Mouse (Mus musculus): Measurements from ENCODE around the gene Chmp2a.

DNA sequence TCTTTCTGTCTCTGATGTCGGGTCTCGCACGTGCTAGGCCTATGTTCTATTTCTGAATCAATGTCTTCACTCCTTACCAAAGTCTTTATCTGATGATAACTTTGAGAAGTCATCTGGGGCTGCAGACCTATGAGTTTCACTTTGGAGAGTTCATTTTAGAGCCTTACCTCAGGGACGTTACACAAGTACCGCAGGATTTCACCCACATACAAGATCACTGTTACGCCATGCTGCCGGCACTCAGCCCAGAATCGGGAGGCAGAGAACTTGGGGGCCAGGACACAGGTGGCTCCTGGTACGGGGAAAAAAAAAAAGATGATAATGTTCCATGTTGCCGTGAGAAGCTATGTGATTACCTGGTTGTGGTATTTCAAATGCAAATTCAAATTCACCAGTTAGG, 41.5 kb downstream of the Chmp2a start:
- TF ChIP-seq POLR2A (IDR thresholded peaks at IDR 0.05; ENCODE audit: borderline replicate concordance, control insufficient read depth, low read depth, low read length), result no peak
- no peak for TF ChIP-seq CTCF (IDR thresholded peaks at IDR 0.05; ENCODE audit: control insufficient read depth, insufficient read depth, low read length)

All from bone marrow, adult 2 months (tissue).